Mouse (Mus musculus): ENCODE measurements around the gene Tmem51. TPM values are rescaled to one million over a fixed set of nuclear protein-coding genes. Genes with fewer than 3 reads are reported as not detected.
"Not testable (repeated sequence)": the region's sequence is repeated elsewhere in the genome, so short reads cannot be mapped to it uniquely, and the experiment has no call there.

Gene Tmem51
- polyA plus RNA-seq, 1 experiment from 2014 or later = 10.1 TPM

DNA sequence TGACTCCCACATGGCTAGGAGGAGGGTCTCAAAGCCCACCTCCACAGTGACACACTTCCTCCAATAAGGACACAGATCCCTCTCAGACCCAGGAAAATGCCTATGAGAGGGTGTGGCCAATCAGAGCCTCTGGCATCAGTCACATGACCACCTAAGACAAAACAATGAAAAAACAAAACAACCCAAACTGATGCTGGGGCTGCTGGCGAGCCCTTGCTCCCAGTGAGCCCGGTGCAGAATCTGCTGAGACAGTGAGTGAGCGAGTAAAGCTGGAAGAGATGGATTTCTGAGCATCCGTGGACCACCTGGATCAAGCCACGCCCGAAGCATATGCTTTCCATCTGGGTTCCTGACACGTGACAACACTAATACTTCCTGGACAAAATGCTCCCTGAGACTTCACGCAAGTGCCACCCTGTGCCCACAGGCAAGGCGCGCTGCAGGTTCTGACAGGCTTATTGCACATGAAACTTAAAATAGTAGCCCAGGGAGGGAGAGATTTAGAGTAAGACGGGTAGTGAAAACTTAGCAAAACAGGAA, 85.8 kb downstream of the Tmem51 start:
- ATAC-seq (replicated peaks; ENCODE audit: insufficient number of reproducible peaks, low FRiP score, low TSS enrichment, low read depth) = peak; percentile 69
- peak overlapping the region; percentile 22; the same call in 1 of the 2 replicates for H3K4me3 ChIP-seq (ENCODE audit: low read depth, low read length)
- WGBS = 18% methylated on average over 11 of the region's 11 CpGs
- H3K27ac ChIP-seq (replicated peaks; ENCODE audit: low read depth, low read length) = no peak overlapping the region
- no peaks in the 10 kb centered on the region for H3K36me3 ChIP-seq (replicated peaks; ENCODE audit: control insufficient read depth, insufficient read depth, low read depth, low read length)
- no peaks in the 10 kb centered on the region for H3K4me1 ChIP-seq (ENCODE audit: control insufficient read depth, insufficient read depth, low read length)
- no peaks in the 10 kb centered on the region for H3K9me3 ChIP-seq (replicated peaks; ENCODE audit: control insufficient read depth, low read length)
- peak overlapping the region; percentile 37; the same call in 1 of the 2 replicates for H3K9ac ChIP-seq (replicated peaks; ENCODE audit: low read length)
- H3K4me2 ChIP-seq (ENCODE audit: low read depth, low read length) = peak overlapping the region; percentile 37
- no peaks in the 10 kb centered on the region for H3K27me3 ChIP-seq (ENCODE audit: control insufficient read depth, insufficient read depth, low read length)
- peak; percentile 43 for DNase-seq (ENCODE audit: low spot score)

DNA sequence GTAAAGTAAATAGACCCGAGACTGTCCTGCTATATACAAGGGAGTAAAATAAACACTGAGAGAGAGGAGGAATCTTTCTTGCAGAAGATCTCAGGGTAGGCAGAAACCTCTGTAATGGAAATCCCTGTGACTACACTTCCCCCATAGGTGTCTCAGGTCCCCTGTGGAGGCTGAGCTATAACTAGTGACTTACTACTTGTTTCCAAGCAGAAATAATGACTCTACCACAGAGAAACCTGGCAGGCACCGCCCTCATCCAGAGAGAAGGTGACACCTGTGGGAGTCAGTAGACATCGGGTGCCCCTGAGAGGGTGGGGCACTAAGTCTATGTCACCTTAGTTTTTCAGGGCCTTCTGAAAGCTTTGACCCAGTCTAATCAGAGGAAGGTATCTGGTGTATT, 87.2 kb downstream of the Tmem51 start:
- H3K27ac ChIP-seq (replicated peaks; ENCODE audit: low read depth, low read length) = no peak overlapping the region
- WGBS = 79% methylated on average over 3 of the region's 3 CpGs
- H3K4me2 ChIP-seq (ENCODE audit: low read depth, low read length) = no peak overlapping the region
- H3K36me3 ChIP-seq (replicated peaks; ENCODE audit: control insufficient read depth, insufficient read depth, low read depth, low read length) = no peaks in the 10 kb centered on the region
- DNase-seq (ENCODE audit: low spot score) (no peak), ATAC-seq (replicated peaks; ENCODE audit: insufficient number of reproducible peaks, low FRiP score, low TSS enrichment, low read depth) (no peak)
- no peaks in the 10 kb centered on the region for H3K4me1 ChIP-seq (ENCODE audit: control insufficient read depth, insufficient read depth, low read length)
- no peaks in the 10 kb centered on the region for H3K27me3 ChIP-seq (ENCODE audit: control insufficient read depth, insufficient read depth, low read length)
- H3K9me3 ChIP-seq (replicated peaks; ENCODE audit: control insufficient read depth, low read length) = no peaks in the 10 kb centered on the region
- H3K4me3 ChIP-seq (ENCODE audit: low read depth, low read length) = no peak overlapping the region
- no peak overlapping the region for H3K9ac ChIP-seq (replicated peaks; ENCODE audit: low read length)

DNA sequence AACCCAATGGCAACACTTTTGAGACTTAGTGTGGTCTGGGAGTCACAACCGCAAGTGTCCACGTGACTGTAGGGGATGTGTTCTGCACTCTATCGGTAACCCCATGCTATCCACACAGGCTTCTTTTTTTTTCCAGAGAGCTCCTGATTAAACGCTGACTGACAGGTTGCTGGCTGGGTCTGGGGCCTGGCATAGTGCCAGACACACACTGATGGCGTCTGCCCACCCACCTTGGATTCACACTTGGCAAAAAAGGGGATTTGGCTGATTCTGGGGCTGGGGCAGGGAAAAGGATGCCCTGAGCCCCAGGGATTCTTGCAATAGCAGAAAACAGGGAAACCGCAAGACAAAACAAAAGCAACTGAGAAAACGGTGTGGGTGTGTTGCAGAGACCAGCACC, 88.0 kb downstream of the Tmem51 start:
- H3K9ac ChIP-seq (replicated peaks; ENCODE audit: low read length) = no peak overlapping the region
- H3K36me3 ChIP-seq (replicated peaks; ENCODE audit: control insufficient read depth, insufficient read depth, low read depth, low read length) = no peaks in the 10 kb centered on the region
- no peak overlapping the region for H3K27ac ChIP-seq (replicated peaks; ENCODE audit: low read depth, low read length)
- H3K4me1 ChIP-seq (ENCODE audit: control insufficient read depth, insufficient read depth, low read length) = no peaks in the 10 kb centered on the region
- H3K27me3 ChIP-seq (ENCODE audit: control insufficient read depth, insufficient read depth, low read length) = no peaks in the 10 kb centered on the region
- no peak for DNase-seq (ENCODE audit: low spot score)
- H3K4me2 ChIP-seq (ENCODE audit: low read depth, low read length) = no peak overlapping the region
- H3K9me3 ChIP-seq (replicated peaks; ENCODE audit: control insufficient read depth, low read length) = no peaks in the 10 kb centered on the region
- no peak for ATAC-seq (replicated peaks; ENCODE audit: insufficient number of reproducible peaks, low FRiP score, low TSS enrichment, low read depth)
- WGBS = 75% methylated on average over 7 of the region's 7 CpGs
- H3K4me3 ChIP-seq (ENCODE audit: low read depth, low read length) = no peak overlapping the region

DNA sequence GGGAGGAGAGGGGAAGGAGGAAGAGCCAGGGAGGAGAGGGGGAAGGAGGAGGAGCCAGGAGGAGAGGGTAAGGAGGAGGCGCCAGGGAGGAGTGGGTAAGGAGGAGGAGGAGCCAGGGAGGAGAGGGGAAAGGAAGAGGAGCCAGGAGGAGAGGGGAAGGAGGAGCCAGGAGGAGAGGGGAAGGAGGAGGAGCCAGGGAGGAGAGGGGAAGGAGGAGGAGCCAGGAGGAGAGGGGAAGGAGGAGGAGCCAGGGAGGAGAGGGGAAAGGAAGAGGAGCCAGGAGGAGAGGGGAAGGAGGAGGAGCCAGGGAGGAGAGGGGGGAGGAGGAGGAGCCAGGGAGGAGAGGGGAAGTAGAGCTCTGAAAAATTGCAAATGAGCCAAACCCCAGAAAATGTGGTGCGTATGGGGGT, 90.0 kb downstream of the Tmem51 start:
- 31% methylated on average over 2 of the region's 2 CpGs for WGBS
- not testable (repeated sequence) for H3K4me3 ChIP-seq (ENCODE audit: low read depth, low read length); H3K9ac ChIP-seq (replicated peaks; ENCODE audit: low read length); H3K9me3 ChIP-seq (replicated peaks; ENCODE audit: control insufficient read depth, low read length); H3K27me3 ChIP-seq (ENCODE audit: control insufficient read depth, insufficient read depth, low read length); H3K4me1 ChIP-seq (ENCODE audit: control insufficient read depth, insufficient read depth, low read length); ATAC-seq (replicated peaks; ENCODE audit: insufficient number of reproducible peaks, low FRiP score, low TSS enrichment, low read depth); H3K4me2 ChIP-seq (ENCODE audit: low read depth, low read length); H3K36me3 ChIP-seq (replicated peaks; ENCODE audit: control insufficient read depth, insufficient read depth, low read depth, low read length); DNase-seq (ENCODE audit: low spot score); H3K27ac ChIP-seq (replicated peaks; ENCODE audit: low read depth, low read length)

DNA sequence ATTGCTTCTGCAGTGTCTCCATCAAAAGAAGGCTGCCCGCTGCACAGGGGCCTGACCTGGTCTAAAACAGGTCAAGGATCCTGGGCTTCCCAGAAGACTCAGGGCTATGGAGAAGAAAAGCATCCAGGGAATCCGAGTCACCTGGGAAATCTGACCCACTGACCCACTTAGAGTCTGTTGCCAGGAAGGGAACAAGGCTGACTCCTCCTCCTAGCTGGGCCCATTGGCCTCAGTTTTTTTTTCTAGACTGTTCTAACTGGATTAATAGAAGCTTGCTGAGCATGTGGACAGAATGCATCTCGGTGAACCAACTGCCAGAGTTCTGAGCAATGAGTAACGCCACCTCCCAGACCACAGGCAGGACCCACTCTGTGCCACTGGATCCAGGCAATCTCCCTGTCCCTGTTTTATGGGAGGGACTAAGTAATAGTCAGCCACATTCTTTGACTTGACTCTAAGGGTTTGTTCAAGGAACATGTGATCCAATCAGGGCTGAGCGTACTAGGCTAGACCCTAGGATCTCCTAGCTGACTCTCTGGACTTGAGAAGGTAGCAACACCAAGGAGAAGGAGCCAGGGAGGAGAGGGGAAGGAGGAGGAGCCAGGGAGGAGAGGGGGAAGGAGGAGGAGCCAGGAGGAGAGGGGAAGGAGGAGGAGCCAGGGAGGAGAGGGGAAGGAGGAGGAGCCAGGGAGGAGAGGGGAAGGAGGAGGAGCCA, 90.6 kb downstream of the Tmem51 start:
- Histone ChIP-seq H3K36me3 (replicated peaks; ENCODE audit: control insufficient read depth, insufficient read depth, low read depth, low read length) (no peaks in the 10 kb centered on the region), H3K9me3 (replicated peaks; ENCODE audit: control insufficient read depth, low read length) (no peaks in the 10 kb centered on the region), H3K4me3 (ENCODE audit: low read depth, low read length) (no peak overlapping the region), H3K9ac (replicated peaks; ENCODE audit: low read length) (no peak overlapping the region), H3K27me3 (ENCODE audit: control insufficient read depth, insufficient read depth, low read length) (no peaks in the 10 kb centered on the region), H3K4me1 (ENCODE audit: control insufficient read depth, insufficient read depth, low read length) (no peaks in the 10 kb centered on the region), H3K27ac (replicated peaks; ENCODE audit: low read depth, low read length) (no peak overlapping the region), H3K4me2 (ENCODE audit: low read depth, low read length) (no peak overlapping the region)
- WGBS = 74% methylated on average over 5 of the region's 5 CpGs
- ATAC-seq (replicated peaks; ENCODE audit: insufficient number of reproducible peaks, low FRiP score, low TSS enrichment, low read depth) (no peak), DNase-seq (ENCODE audit: low spot score) (no peak)

DNA sequence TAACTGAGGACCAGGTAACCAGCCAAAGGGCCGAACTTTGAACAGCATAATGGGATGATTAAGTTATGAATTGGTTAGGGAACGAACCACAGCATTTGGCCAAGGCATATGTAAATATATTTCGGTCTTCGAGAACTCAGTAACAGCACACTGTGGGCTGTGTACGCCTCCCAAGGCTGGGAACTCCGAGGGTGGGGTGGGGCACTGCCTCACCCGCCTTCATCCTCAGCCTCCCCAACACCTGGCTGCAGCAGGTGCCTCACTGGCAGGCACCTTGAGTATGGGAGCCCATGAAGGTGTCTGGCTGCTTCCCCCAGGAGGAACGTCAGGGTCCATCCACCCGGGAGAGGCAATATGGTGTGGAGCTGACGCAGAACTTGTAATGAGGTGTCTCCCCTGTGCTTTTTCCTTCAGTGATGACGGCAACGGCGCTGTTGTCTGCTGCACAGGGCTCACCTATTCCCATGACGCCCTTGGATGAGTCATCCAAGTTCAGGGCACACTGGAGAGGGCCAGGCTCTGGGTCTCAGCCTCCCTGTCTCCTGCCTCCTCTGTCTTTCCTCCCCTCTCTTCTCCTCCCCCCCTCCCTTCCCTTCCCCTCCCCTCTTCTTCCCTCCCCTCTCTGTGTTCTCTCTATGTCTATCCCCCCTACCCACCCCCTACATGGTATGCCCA, 91.4 kb downstream of the Tmem51 start:
- Histone ChIP-seq H3K27me3 (ENCODE audit: control insufficient read depth, insufficient read depth, low read length) (no peaks in the 10 kb centered on the region), H3K4me2 (ENCODE audit: low read depth, low read length) (no peak overlapping the region), H3K9ac (replicated peaks; ENCODE audit: low read length) (no peak overlapping the region), H3K9me3 (replicated peaks; ENCODE audit: control insufficient read depth, low read length) (no peaks in the 10 kb centered on the region), H3K4me3 (ENCODE audit: low read depth, low read length) (no peak overlapping the region), H3K4me1 (ENCODE audit: control insufficient read depth, insufficient read depth, low read length) (no peaks in the 10 kb centered on the region), H3K27ac (replicated peaks; ENCODE audit: low read depth, low read length) (no peak overlapping the region), H3K36me3 (replicated peaks; ENCODE audit: control insufficient read depth, insufficient read depth, low read depth, low read length) (no peaks in the 10 kb centered on the region)
- 86% methylated on average over 14 of the region's 14 CpGs for WGBS
- no peak for DNase-seq (ENCODE audit: low spot score)
- no peak for ATAC-seq (replicated peaks; ENCODE audit: insufficient number of reproducible peaks, low FRiP score, low TSS enrichment, low read depth)

DNA sequence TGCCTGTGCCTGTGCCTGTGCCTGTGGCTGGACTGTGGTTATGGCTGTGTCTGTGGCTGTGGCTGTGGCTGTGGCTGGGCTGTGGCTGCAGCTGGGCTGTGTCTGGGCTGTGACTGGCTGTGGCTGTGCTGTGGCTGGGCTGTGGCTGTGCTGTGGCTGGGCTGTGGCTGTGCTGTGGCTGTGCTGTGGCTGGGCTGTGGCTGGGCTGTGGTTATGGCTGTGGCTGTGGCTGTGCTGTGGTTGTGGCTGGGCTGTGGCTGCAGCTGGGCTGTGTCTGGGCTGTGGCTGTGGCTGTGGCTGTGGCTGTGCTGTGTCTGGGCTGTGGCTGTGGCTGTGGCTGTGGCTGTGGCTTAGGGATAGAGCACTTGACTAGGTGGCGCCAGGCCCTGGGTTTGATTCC, 95.9 kb downstream of the Tmem51 start:
- DNase-seq (ENCODE audit: low spot score) (no peak), ATAC-seq (replicated peaks; ENCODE audit: insufficient number of reproducible peaks, low FRiP score, low TSS enrichment, low read depth) (no peak)
- no peak overlapping the region for H3K4me2 ChIP-seq (ENCODE audit: low read depth, low read length)
- no peaks in the 10 kb centered on the region for H3K4me1 ChIP-seq (ENCODE audit: control insufficient read depth, insufficient read depth, low read length)
- H3K27me3 ChIP-seq (ENCODE audit: control insufficient read depth, insufficient read depth, low read length) = no peaks in the 10 kb centered on the region
- WGBS = 92% methylated on average over 1 of the region's 1 CpGs
- no peak overlapping the region for H3K4me3 ChIP-seq (ENCODE audit: low read depth, low read length)
- H3K9ac ChIP-seq (replicated peaks; ENCODE audit: low read length) = no peak overlapping the region
- no peak overlapping the region for H3K27ac ChIP-seq (replicated peaks; ENCODE audit: low read depth, low read length)
- no peaks in the 10 kb centered on the region for H3K36me3 ChIP-seq (replicated peaks; ENCODE audit: control insufficient read depth, insufficient read depth, low read depth, low read length)
- no peaks in the 10 kb centered on the region for H3K9me3 ChIP-seq (replicated peaks; ENCODE audit: control insufficient read depth, low read length)

DNA sequence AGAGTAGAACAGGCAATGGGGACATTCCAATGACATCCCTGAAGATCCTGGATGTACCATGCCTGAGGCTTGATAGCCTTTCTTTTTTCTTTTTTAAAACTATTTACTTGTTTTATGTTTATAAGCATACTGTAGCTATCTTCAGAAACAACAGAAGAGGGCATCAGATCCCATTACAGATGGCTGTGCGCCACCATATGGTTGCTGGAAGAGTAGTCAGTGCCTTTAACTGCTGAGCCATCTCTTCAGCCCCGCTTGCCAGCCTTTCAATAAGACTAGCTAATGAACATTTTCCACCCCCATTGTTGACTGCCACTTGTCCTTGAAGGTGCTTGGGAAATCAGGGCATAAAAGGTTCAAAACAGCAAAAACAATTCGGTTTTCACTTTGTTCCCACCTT, 100.4 kb downstream of the Tmem51 start:
- WGBS = 67% methylated on average over 3 of the region's 3 CpGs
- H3K9me3 ChIP-seq (replicated peaks; ENCODE audit: control insufficient read depth, low read length) = no peaks in the 10 kb centered on the region
- no peaks in the 10 kb centered on the region for H3K36me3 ChIP-seq (replicated peaks; ENCODE audit: control insufficient read depth, insufficient read depth, low read depth, low read length)
- H3K4me2 ChIP-seq (ENCODE audit: low read depth, low read length) = no peak overlapping the region
- no peaks in the 10 kb centered on the region for H3K4me1 ChIP-seq (ENCODE audit: control insufficient read depth, insufficient read depth, low read length)
- ATAC-seq (replicated peaks; ENCODE audit: insufficient number of reproducible peaks, low FRiP score, low TSS enrichment, low read depth) (no peak), DNase-seq (ENCODE audit: low spot score) (no peak)
- H3K27ac ChIP-seq (replicated peaks; ENCODE audit: low read depth, low read length) = no peak overlapping the region
- no peak overlapping the region for H3K9ac ChIP-seq (replicated peaks; ENCODE audit: low read length)
- no peaks in the 10 kb centered on the region for H3K27me3 ChIP-seq (ENCODE audit: control insufficient read depth, insufficient read depth, low read length)
- no peak overlapping the region for H3K4me3 ChIP-seq (ENCODE audit: low read depth, low read length)

Data from embryonic facial prominence, embryonic 11.5 days (tissue).